Mouse (Mus musculus): ENCODE data around the gene Scgb1b7. TPM values are rescaled to one million over a fixed set of nuclear protein-coding genes. Genes with fewer than 3 reads are reported as not detected.
"Not testable (repeated sequence)": the region's sequence is repeated elsewhere in the genome, so short reads cannot be mapped to it uniquely, and the experiment has no call there.

Scgb1b7 gene
- not detected in 2 replicates for polyA plus RNA-seq (2012; ENCODE audit: insufficient read depth, insufficient read length, missing spikeins)

DNA sequence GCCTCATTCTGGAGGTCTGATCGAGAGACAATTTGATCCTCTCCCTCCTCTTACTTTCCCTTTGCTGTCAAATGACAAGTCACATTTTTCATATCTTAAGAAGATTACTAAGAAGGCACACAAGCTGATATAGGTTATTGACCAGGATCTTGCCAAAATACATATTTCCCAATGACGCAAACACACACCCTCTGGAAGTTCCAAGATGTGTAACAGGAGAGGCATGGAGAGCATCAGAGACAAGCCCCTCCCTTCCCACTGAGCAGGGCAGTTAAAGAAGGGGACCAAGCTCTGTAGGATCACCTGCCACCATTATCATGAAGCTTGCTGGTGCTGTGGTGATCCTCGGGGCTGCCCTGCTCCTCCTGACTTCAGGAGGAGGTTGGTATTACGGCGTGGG lies at the start of gene Scgb1b7:
Gene Scgb1b7 (plus strand): TSS at position 301 of the 400 bp plus-strand sequence.
- H3K4me3 ChIP-seq (ENCODE audit: insufficient read depth, low read depth, low read length); H3K27ac ChIP-seq (replicated peaks; ENCODE audit: low read depth, low read length); H3K4me1 ChIP-seq (ENCODE audit: control insufficient read depth, insufficient read depth, insufficient read length, low read length): not testable (repeated sequence)

- not testable (repeated sequence) for H3K4me3 ChIP-seq (ENCODE audit: insufficient read depth, low read depth, low read length); H3K27ac ChIP-seq (replicated peaks; ENCODE audit: low read depth, low read length); H3K4me1 ChIP-seq (ENCODE audit: control insufficient read depth, insufficient read depth, insufficient read length, low read length)
Observed at GRCm38 (mm10) chr7:31705657-31706056, 6.8 kb upstream of the Scgb1b7 start, which contains the start of gene Scgb2b7. Gene Scgb2b7 (minus strand): TSS chr7:31705757.

Other genes with a start within 250 kb of the Scgb1b7 start
- gene Scgb2b7, start 6.9 kb upstream of the Scgb1b7 start, polyA plus RNA-seq (2012; ENCODE audit: insufficient read depth, insufficient read length, missing spikeins), result not detected in 2 replicates